Comparison of ENCODE assay signal across 28 mouse cellular contexts in genomic region chr1:127023100-127023499, GRCm38 (mm10).
"Had no signal": no experiment of that assay in that cellular context is flagged by ENCODE, and none has a peak within 500 bp of the region (broad histone marks: within the 10 kb centered on the region; RNA-seq: fewer than 3 reads in every experiment).

No protein-coding gene starts in this region.

- H3K27me3 ChIP-seq: embryonic facial prominence, embryonic 12.5 days; embryonic facial prominence, embryonic 13.5 days; embryonic facial prominence, embryonic 15.5 days; forebrain, embryonic 12.5 days; forebrain, embryonic 13.5 days; forebrain, embryonic 15.5 days had no signal

- H3K36me3 ChIP-seq: embryonic facial prominence, embryonic 10.5 days; embryonic facial prominence, embryonic 12.5 days; embryonic facial prominence, embryonic 13.5 days; embryonic facial prominence, embryonic 15.5 days; forebrain, embryonic 10.5 days; forebrain, embryonic 12.5 days; forebrain, embryonic 15.5 days had no signal

- H3K4me3 ChIP-seq: embryonic facial prominence, embryonic 10.5 days; embryonic facial prominence, embryonic 12.5 days; embryonic facial prominence, embryonic 13.5 days; embryonic facial prominence, embryonic 15.5 days; erythroblast, embryonic 14.5 days; forebrain, embryonic 10.5 days; forebrain, embryonic 12.5 days; forebrain, embryonic 13.5 days; forebrain, embryonic 15.5 days; gastrocnemius, adult 2 months had no signal

- DNase-seq: cerebellum, adult 18-20 months; cerebellum, adult 2 months; cerebellum, adult 8-10 months; cerebellum, adult 9-10 months; cerebellum, adult 9-11 months; cerebellum, postnatal 10 days; cerebellum, postnatal 14 days; cerebellum, postnatal 25 days; cerebellum, postnatal 36 days; embryo, embryonic 11 days; forebrain, postnatal 0 days; gastrocnemius, adult 2 months; gastrocnemius, postnatal 10 days; gastrocnemius, postnatal 14 days; gastrocnemius, postnatal 25 days; gastrocnemius, postnatal 36 days; heart, adult 18-20 months had no signal

- H3K9ac ChIP-seq: embryonic facial prominence, embryonic 12.5 days; embryonic facial prominence, embryonic 13.5 days; embryonic facial prominence, embryonic 15.5 days; forebrain, embryonic 12.5 days; forebrain, embryonic 13.5 days; forebrain, embryonic 15.5 days; forebrain, postnatal 0 days had no signal

- H3K4me2 ChIP-seq: embryonic facial prominence, embryonic 12.5 days; embryonic facial prominence, embryonic 13.5 days; embryonic facial prominence, embryonic 15.5 days; forebrain, embryonic 12.5 days; forebrain, embryonic 13.5 days; forebrain, embryonic 15.5 days had no signal

- H3K27ac ChIP-seq: embryonic facial prominence, embryonic 10.5 days; embryonic facial prominence, embryonic 12.5 days; embryonic facial prominence, embryonic 13.5 days; embryonic facial prominence, embryonic 15.5 days; forebrain, embryonic 10.5 days; forebrain, embryonic 12.5 days; forebrain, embryonic 13.5 days; forebrain, embryonic 15.5 days; gastrocnemius, adult 2 months had no signal

- ATAC-seq: forebrain, embryonic 13.5 days; forebrain, embryonic 14.5 days; forebrain, embryonic 15.5 days; forebrain, embryonic 16.5 days; forebrain, postnatal 0 days had no signal

- H3K4me1 ChIP-seq: embryonic facial prominence, embryonic 10.5 days; embryonic facial prominence, embryonic 12.5 days; embryonic facial prominence, embryonic 13.5 days; embryonic facial prominence, embryonic 15.5 days; forebrain, embryonic 10.5 days; forebrain, embryonic 12.5 days; forebrain, embryonic 13.5 days; forebrain, embryonic 15.5 days had no signal

- H3K9me3 ChIP-seq: embryonic facial prominence, embryonic 10.5 days; embryonic facial prominence, embryonic 12.5 days; embryonic facial prominence, embryonic 13.5 days; embryonic facial prominence, embryonic 15.5 days; forebrain, embryonic 10.5 days; forebrain, embryonic 12.5 days; forebrain, embryonic 13.5 days; forebrain, embryonic 15.5 days had no signal
